Mouse (Mus musculus) heart, embryonic 13.5 days (tissue): Measurements from ENCODE around the gene Kcng4. TPM values are rescaled to one million over a fixed set of nuclear protein-coding genes. Genes with fewer than 3 reads are reported as not detected.

Source experiments
- ATAC-seq: fragments of 200-750 bp; cut with Nextera tagmentation; 2 replicates; pipeline ENCODE4 v1.8.0; 2017; ENCODE audit warnings: moderate TSS enrichment; ENCODE audit not compliant: insufficient number of reproducible peaks, low FRiP score, low TSS enrichment; ENCODE audit errors: extremely low read depth
- H3K27ac ChIP-seq: fragments of 300-500 bp; sonication (generic); replicated peaks from 2 replicates; pipeline ENCODE4 v1.5.1; 2015; ENCODE audit warnings: moderate library complexity, mild to moderate bottlenecking, inconsistent platforms
- H3K27me3 ChIP-seq: fragments of 300-500 bp; sonication (generic); replicated peaks from 2 replicates; pipeline ENCODE4 v1.6.1; 2015; ENCODE audit warnings: mild to moderate bottlenecking, inconsistent platforms
- H3K36me3 ChIP-seq: fragments of 300-500 bp; sonication (generic); 2 replicates; pipeline ENCODE4 v1.6.1; 2015; ENCODE audit warnings: mild to moderate bottlenecking, inconsistent platforms
- H3K4me1 ChIP-seq: fragments of 300-500 bp; sonication (generic); 2 replicates; pipeline ENCODE4 v1.6.1; 2015; ENCODE audit warnings: inconsistent platforms
- H3K4me2 ChIP-seq: fragments of 300-500 bp; sonication (generic); 2 replicates; pipeline ENCODE4 v1.6.1; 2015; ENCODE audit warnings: inconsistent platforms, mild to moderate bottlenecking, moderate library complexity
- H3K4me3 ChIP-seq: fragments of 300-500 bp; sonication (generic); 2 replicates; pipeline ENCODE4 v1.5.1; 2015; ENCODE audit warnings: moderate library complexity, mild to moderate bottlenecking, inconsistent platforms
- H3K9ac ChIP-seq: fragments of 300-500 bp; sonication (generic); 2 replicates; pipeline ENCODE4 v1.6.1; 2015; ENCODE audit warnings: inconsistent platforms, mild to moderate bottlenecking, moderate library complexity
- H3K9me3 ChIP-seq: fragments of 300-500 bp; sonication (generic); 2 replicates; pipeline ENCODE4 v1.6.1; 2016; ENCODE audit warnings: inconsistent platforms
- WGBS: fragments of 180-500 bp; shearing (Covaris S2); methylation state at CpG from one replicate; pipeline ENCODE4 v1.1.7; 2015; ENCODE audit warnings: mixed read lengths; 5-methylcytosine and 5-hydroxymethylcytosine counted together
- polyA plus RNA-seq: library from polyadenylated mRNA; unstranded; fragments of >200 nt; fragmentation: Nextera tagmentation; extraction: Ambion mirVana; gene quantifications from 2 replicates; pipeline ENCODE4 v1.2.1, GENCODE M21; 2015

The Kcng4 gene
- polyA plus RNA-seq, 1 experiment from 2014 or later: not detected

DNA sequence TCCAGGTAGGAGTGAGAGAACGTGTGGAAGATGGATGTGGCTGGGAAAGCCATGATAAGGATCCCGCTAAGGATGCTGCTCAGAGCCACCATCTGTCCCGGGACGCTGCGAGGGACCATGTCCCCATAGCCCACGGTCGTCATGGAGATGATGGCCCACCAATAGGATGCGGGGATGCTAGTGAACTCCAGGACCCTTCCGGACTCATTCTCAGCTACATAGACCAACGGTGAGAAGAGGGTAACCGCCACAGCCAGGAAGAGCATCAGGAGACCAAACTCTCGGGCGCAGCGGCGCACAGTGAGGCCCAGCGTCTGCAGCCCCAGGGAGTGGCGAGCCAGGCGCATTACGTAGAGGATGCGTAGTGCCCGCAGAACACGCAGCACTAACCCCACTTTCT lies 9.7 kb downstream of the Kcng4 start:
- Histone ChIP-seq H3K4me2 (no peak overlapping the region), H3K27ac (no peak overlapping the region), H3K9me3 (no peaks in the 10 kb centered on the region), H3K36me3 (no peaks in the 10 kb centered on the region), H3K9ac (no peak overlapping the region), H3K4me1 (peaks cover 12% of the 10 kb centered on the region), H3K27me3 (peaks cover 23% of the 10 kb centered on the region; the same call in 1 of the 2 replicates), H3K4me3 (no peak overlapping the region)
- no peak for ATAC-seq
- 74% methylated on average over 22 of the region's 22 CpGs for WGBS

GRCm38 (mm10) chr8:119624916-119625315 lies 10.6 kb downstream of the Kcng4 start:
- peaks cover 17% of the 10 kb centered on the region for H3K4me1 ChIP-seq
- peaks cover 19% of the 10 kb centered on the region; the same call in 1 of the 2 replicates for H3K27me3 ChIP-seq
- no peaks in the 10 kb centered on the region for H3K9me3 ChIP-seq
- no peaks in the 10 kb centered on the region for H3K36me3 ChIP-seq
- H3K4me2 ChIP-seq: no peak overlapping the region
- no peak overlapping the region for H3K27ac ChIP-seq
- WGBS: 82% methylated on average over 7 of the region's 7 CpGs
- ATAC-seq: no peak
- H3K9ac ChIP-seq: no peak overlapping the region
- no peak overlapping the region for H3K4me3 ChIP-seq

GRCm38 (mm10) chr8:119623744-119624143 lies 11.7 kb downstream of the Kcng4 start:
- WGBS: 66% methylated on average over 1 of the region's 1 CpGs

DNA sequence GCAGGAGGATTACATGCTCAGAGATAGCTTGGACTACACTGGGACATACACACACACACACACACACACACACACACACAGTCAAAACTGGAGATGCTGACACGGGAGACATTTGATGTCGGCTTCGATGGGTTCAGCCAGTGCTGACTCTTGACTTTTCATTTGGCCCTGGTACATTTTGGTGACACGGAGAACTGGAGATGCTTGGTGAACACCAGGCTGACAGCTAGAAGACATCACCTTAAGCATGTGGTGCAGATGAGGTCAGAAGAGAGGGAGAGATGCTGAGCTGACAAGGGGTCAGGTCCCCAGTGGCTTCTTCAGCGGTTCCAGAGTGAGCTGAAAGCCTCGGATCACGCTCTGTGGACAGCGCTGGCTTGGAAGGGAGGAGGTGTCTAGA lies 12.4 kb downstream of the Kcng4 start:
- no peak overlapping the region for H3K4me3 ChIP-seq
- H3K4me2 ChIP-seq: no peak overlapping the region
- WGBS: 78% methylated on average over 8 of the region's 8 CpGs
- H3K27ac ChIP-seq: no peak overlapping the region
- peaks cover 19% of the 10 kb centered on the region; the same call in 1 of the 2 replicates for H3K27me3 ChIP-seq
- no peak overlapping the region for H3K9ac ChIP-seq
- H3K9me3 ChIP-seq: no peaks in the 10 kb centered on the region
- peaks cover 17% of the 10 kb centered on the region for H3K4me1 ChIP-seq
- H3K36me3 ChIP-seq: no peaks in the 10 kb centered on the region
- no peak for ATAC-seq

More at GRCm38 (mm10) chr8:119623744-119624143, 11.7 kb downstream of the Kcng4 start:
- Histone ChIP-seq H3K4me3 (no peak overlapping the region), H3K27ac (no peak overlapping the region), H3K9me3 (no peaks in the 10 kb centered on the region), H3K36me3 (no peaks in the 10 kb centered on the region), H3K4me1 (peaks cover 17% of the 10 kb centered on the region), H3K4me2 (no peak overlapping the region), H3K9ac (no peak overlapping the region), H3K27me3 (peaks cover 19% of the 10 kb centered on the region; the same call in 1 of the 2 replicates)
- ATAC-seq: no peak

DNA sequence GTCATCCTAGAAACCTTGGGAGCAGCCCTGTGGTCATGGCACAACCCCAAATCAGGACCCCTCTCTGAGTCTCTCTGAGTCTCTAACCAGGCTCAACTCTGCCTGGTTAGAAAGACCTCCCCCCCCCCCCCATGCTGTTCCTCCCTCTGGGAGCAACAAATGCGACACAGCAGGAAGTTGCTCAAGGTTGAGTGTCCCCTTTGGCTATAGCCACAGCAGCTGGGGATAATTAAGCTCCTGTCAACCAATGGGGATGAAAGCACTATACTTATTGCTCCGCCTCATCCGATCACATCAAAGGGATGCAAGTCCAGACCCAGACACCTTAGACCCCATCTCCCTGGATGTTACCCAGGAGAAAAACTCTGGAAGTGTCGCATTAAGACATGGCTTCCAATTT lies 12.9 kb downstream of the Kcng4 start:
- H3K27ac ChIP-seq: no peak overlapping the region
- no peak overlapping the region for H3K4me2 ChIP-seq
- no peak overlapping the region for H3K9ac ChIP-seq
- peaks cover 13% of the 10 kb centered on the region for H3K4me1 ChIP-seq
- no peak overlapping the region for H3K4me3 ChIP-seq
- 71% methylated on average over 4 of the region's 4 CpGs for WGBS
- no peak for ATAC-seq
- no peaks in the 10 kb centered on the region for H3K36me3 ChIP-seq
- H3K9me3 ChIP-seq: no peaks in the 10 kb centered on the region
- peaks cover 19% of the 10 kb centered on the region; the same call in 1 of the 2 replicates for H3K27me3 ChIP-seq

- Histone ChIP-seq H3K9me3 (no peaks in the 10 kb centered on the region), H3K27me3 (peaks cover 19% of the 10 kb centered on the region; the same call in 1 of the 2 replicates), H3K4me2 (no peak overlapping the region), H3K36me3 (no peaks in the 10 kb centered on the region), H3K27ac (0 out of 2 replicates have a peak overlapping the region, but pooled peaks have one; percentile 32), H3K4me3 (no peak overlapping the region), H3K9ac (no peak overlapping the region), H3K4me1 (peaks cover 9% of the 10 kb centered on the region)
- WGBS: 57% methylated on average over 14 of the region's 14 CpGs
- no peak for ATAC-seq
Measured at GRCm38 (mm10) chr8:119620848-119621465, 14.5 kb downstream of the Kcng4 start.

- Histone ChIP-seq H3K27me3 (peaks cover 20% of the 10 kb centered on the region), H3K4me1 (peaks cover 9% of the 10 kb centered on the region), H3K9me3 (no peaks in the 10 kb centered on the region), H3K4me3 (no peak overlapping the region), H3K27ac (0 out of 2 replicates have a peak overlapping the region, but pooled peaks have one; percentile 32), H3K9ac (no peak overlapping the region), H3K36me3 (no peaks in the 10 kb centered on the region), H3K4me2 (no peak overlapping the region)
- no peak for ATAC-seq
- 65% methylated on average over 6 of the region's 6 CpGs for WGBS
Measured at GRCm38 (mm10) chr8:119620116-119620840, 15.2 kb downstream of the Kcng4 start.

- H3K4me1 ChIP-seq: peaks cover 9% of the 10 kb centered on the region
- no peak overlapping the region for H3K27ac ChIP-seq
- no peaks in the 10 kb centered on the region for H3K9me3 ChIP-seq
- H3K36me3 ChIP-seq: no peaks in the 10 kb centered on the region
- no peak overlapping the region for H3K4me2 ChIP-seq
- no peak overlapping the region for H3K4me3 ChIP-seq
- no peak for ATAC-seq
- peaks cover 19% of the 10 kb centered on the region for H3K27me3 ChIP-seq
- 48% methylated on average over 5 of the region's 5 CpGs for WGBS
- no peak overlapping the region for H3K9ac ChIP-seq
Measured at GRCm38 (mm10) chr8:119618887-119619286, 16.6 kb downstream of the Kcng4 start.

- no peak for ATAC-seq
Measured at GRCm38 (mm10) chr8:119617586-119617985, 17.9 kb downstream of the Kcng4 start.

GRCm38 (mm10) chr8:119616811-119617210 lies 18.7 kb downstream of the Kcng4 start:
- H3K9me3 ChIP-seq: no peaks in the 10 kb centered on the region
- no peaks in the 10 kb centered on the region for H3K36me3 ChIP-seq
- H3K4me2 ChIP-seq: no peak overlapping the region
- WGBS: 88% methylated on average over 4 of the region's 4 CpGs
- no peak overlapping the region for H3K9ac ChIP-seq
- no peak overlapping the region for H3K27ac ChIP-seq
- no peak overlapping the region for H3K4me3 ChIP-seq
- ATAC-seq: no peak
- H3K27me3 ChIP-seq: peaks cover 29% of the 10 kb centered on the region
- peaks cover 9% of the 10 kb centered on the region for H3K4me1 ChIP-seq

More at GRCm38 (mm10) chr8:119617586-119617985, 17.9 kb downstream of the Kcng4 start:
- Histone ChIP-seq H3K4me1 (peaks cover 9% of the 10 kb centered on the region), H3K4me2 (no peak overlapping the region), H3K9me3 (no peaks in the 10 kb centered on the region), H3K9ac (no peak overlapping the region), H3K36me3 (no peaks in the 10 kb centered on the region), H3K27me3 (peaks cover 24% of the 10 kb centered on the region), H3K4me3 (no peak overlapping the region), H3K27ac (no peak overlapping the region)
- 80% methylated on average over 5 of the region's 5 CpGs for WGBS

DNA sequence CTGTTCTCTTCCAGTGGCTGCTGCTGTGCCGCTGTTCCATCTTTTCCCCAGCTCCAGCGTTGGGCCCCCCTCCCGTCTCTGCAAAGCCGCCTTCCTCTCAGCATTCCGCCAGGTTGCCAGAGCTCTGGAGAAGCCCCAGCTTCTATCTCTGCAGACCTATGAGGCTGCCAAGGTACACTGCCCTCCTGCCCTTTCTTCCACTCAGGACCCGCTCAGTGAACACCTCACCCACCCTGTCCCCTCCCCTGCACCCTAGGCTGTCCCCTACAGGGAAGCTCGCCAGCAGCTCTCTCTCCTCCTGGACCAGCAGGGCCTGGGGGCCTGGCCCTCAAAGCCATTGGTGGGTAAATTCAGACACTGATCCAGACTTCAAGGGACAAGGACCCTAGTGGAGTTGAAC lies 19.1 kb downstream of the Kcng4 start:
- Histone ChIP-seq H3K27ac (no peak overlapping the region), H3K4me2 (no peak overlapping the region)
- no peak for ATAC-seq

More for the DNA sequence above, 19.1 kb downstream of the Kcng4 start:
- H3K9me3 ChIP-seq: no peaks in the 10 kb centered on the region
- no peak overlapping the region for H3K4me3 ChIP-seq
- WGBS: 63% methylated on average over 7 of the region's 7 CpGs
- no peaks in the 10 kb centered on the region for H3K36me3 ChIP-seq
- H3K4me1 ChIP-seq: peaks cover 9% of the 10 kb centered on the region
- H3K9ac ChIP-seq: no peak overlapping the region
- peaks cover 29% of the 10 kb centered on the region for H3K27me3 ChIP-seq
